Mouse (Mus musculus) lung, postnatal 0 days (tissue): ENCODE data around the gene Fhl2.

Experiments used
- CTCF ChIP-seq: IDR thresholded peaks from 2 replicates; pipeline ENCODE4 v1.5.1; 2016; ENCODE audit warnings: antibody characterized with exemption, mild to moderate bottlenecking
- EP300 ChIP-seq: IDR thresholded peaks from 2 replicates; pipeline ENCODE4 v1.6.1; 2016; ENCODE audit warnings: antibody characterized with exemption, mild to moderate bottlenecking, control low read depth

- TF ChIP-seq CTCF = peak; percentile 98
- TF ChIP-seq EP300 = no peak
Measured at GRCm38 (mm10) chr1:43139587-43140266, 57.1 kb downstream of the Fhl2 start.
